Mouse (Mus musculus): Measurements from ENCODE around the gene Endov. TPM values are rescaled to one million over a fixed set of nuclear protein-coding genes. Genes with fewer than 3 reads are reported as not detected.

Gene Endov
- polyA plus RNA-seq, 1 experiment, result 1.2 TPM

GRCm38 (mm10) chr11:119542371-119542770 is 51.2 kb downstream of the Endov start:
- Histone ChIP-seq H3K36me3 (ENCODE audit: control insufficient read depth) (no peaks in the 10 kb centered on the region), H3K4me3 (replicated peaks) (no peak overlapping the region), H3K9me3 (ENCODE audit: control insufficient read depth, low read length) (peaks cover 3% of the 10 kb centered on the region; the same call in 1 of the 2 replicates), H3K4me1 (ENCODE audit: control insufficient read depth) (no peaks in the 10 kb centered on the region), H3K27me3 (ENCODE audit: control insufficient read depth) (peaks cover 65% of the 10 kb centered on the region)
- TF ChIP-seq TAL1 (IDR thresholded peaks at IDR 0.05; ENCODE audit: low read length) (no peak), GATA1 (IDR thresholded peaks at IDR 0.05; ENCODE audit: low read length) (no peak)

- Histone ChIP-seq H3K27me3 (ENCODE audit: control insufficient read depth) (peaks cover 70% of the 10 kb centered on the region), H3K4me1 (ENCODE audit: control insufficient read depth) (no peaks in the 10 kb centered on the region; the same call in 1 of the 2 replicates), H3K4me3 (replicated peaks) (no peak overlapping the region), H3K9me3 (ENCODE audit: control insufficient read depth, low read length) (peaks cover 6% of the 10 kb centered on the region; the same call in 1 of the 2 replicates), H3K36me3 (ENCODE audit: control insufficient read depth) (no peaks in the 10 kb centered on the region)
- TF ChIP-seq GATA1 (IDR thresholded peaks at IDR 0.05; ENCODE audit: low read length), result no peak
- no peak for TF ChIP-seq TAL1 (IDR thresholded peaks at IDR 0.05; ENCODE audit: low read length)
Measured at GRCm38 (mm10) chr11:119542886-119543285, 51.7 kb downstream of the Endov start.

- H3K27me3 ChIP-seq (ENCODE audit: control insufficient read depth), result peaks cover 81% of the 10 kb centered on the region
- no peak for TF ChIP-seq GATA1 (IDR thresholded peaks at IDR 0.05; ENCODE audit: low read length)
- TF ChIP-seq TAL1 (IDR thresholded peaks at IDR 0.05; ENCODE audit: low read length), result no peak
- H3K4me1 ChIP-seq (ENCODE audit: control insufficient read depth), result no peaks in the 10 kb centered on the region; the same call in 1 of the 2 replicates
Measured at GRCm38 (mm10) chr11:119543816-119544517, 52.8 kb downstream of the Endov start.

GRCm38 (mm10) chr11:119544518-119545105 is 53.5 kb downstream of the Endov start:
- Histone ChIP-seq H3K27me3 (ENCODE audit: control insufficient read depth) (peaks cover 88% of the 10 kb centered on the region), H3K4me1 (ENCODE audit: control insufficient read depth) (no peaks in the 10 kb centered on the region; the same call in 1 of the 2 replicates), H3K9me3 (ENCODE audit: control insufficient read depth, low read length) (peaks cover 10% of the 10 kb centered on the region; the same call in 1 of the 2 replicates), H3K36me3 (ENCODE audit: control insufficient read depth) (no peaks in the 10 kb centered on the region), H3K4me3 (replicated peaks) (no peak overlapping the region)
- TF ChIP-seq TAL1 (IDR thresholded peaks at IDR 0.05; ENCODE audit: low read length) (no peak), GATA1 (IDR thresholded peaks at IDR 0.05; ENCODE audit: low read length) (no peak)

More at GRCm38 (mm10) chr11:119543816-119544517, 52.8 kb downstream of the Endov start:
- Histone ChIP-seq H3K36me3 (ENCODE audit: control insufficient read depth) (no peaks in the 10 kb centered on the region), H3K4me3 (replicated peaks) (no peak overlapping the region), H3K9me3 (ENCODE audit: control insufficient read depth, low read length) (peaks cover 6% of the 10 kb centered on the region; the same call in 1 of the 2 replicates)

- TF ChIP-seq TAL1 (IDR thresholded peaks at IDR 0.05; ENCODE audit: low read length) (no peak), GATA1 (IDR thresholded peaks at IDR 0.05; ENCODE audit: low read length) (no peak)
- Histone ChIP-seq H3K4me1 (ENCODE audit: control insufficient read depth) (no peaks in the 10 kb centered on the region; the same call in 1 of the 2 replicates), H3K4me3 (replicated peaks) (no peak overlapping the region), H3K27me3 (ENCODE audit: control insufficient read depth) (peaks cover 91% of the 10 kb centered on the region), H3K9me3 (ENCODE audit: control insufficient read depth, low read length) (peaks cover 10% of the 10 kb centered on the region; the same call in 1 of the 2 replicates), H3K36me3 (ENCODE audit: control insufficient read depth) (no peaks in the 10 kb centered on the region)
Measured at GRCm38 (mm10) chr11:119545281-119545680, 54.1 kb downstream of the Endov start.

- Histone ChIP-seq H3K4me1 (ENCODE audit: control insufficient read depth) (no peaks in the 10 kb centered on the region; the same call in 1 of the 2 replicates), H3K36me3 (ENCODE audit: control insufficient read depth) (no peaks in the 10 kb centered on the region), H3K27me3 (ENCODE audit: control insufficient read depth) (peaks cover 92% of the 10 kb centered on the region), H3K4me3 (replicated peaks) (no peak overlapping the region), H3K9me3 (ENCODE audit: control insufficient read depth, low read length) (peaks cover 10% of the 10 kb centered on the region; the same call in 1 of the 2 replicates)
- TF ChIP-seq TAL1 (IDR thresholded peaks at IDR 0.05; ENCODE audit: low read length), result no peak
- no peak for TF ChIP-seq GATA1 (IDR thresholded peaks at IDR 0.05; ENCODE audit: low read length)
Measured at GRCm38 (mm10) chr11:119545741-119546495, 54.8 kb downstream of the Endov start.

- H3K4me3 ChIP-seq (replicated peaks), result no peak overlapping the region
- TF ChIP-seq GATA1 (IDR thresholded peaks at IDR 0.05; ENCODE audit: low read length) (no peak), TAL1 (IDR thresholded peaks at IDR 0.05; ENCODE audit: low read length) (no peak)
- H3K27me3 ChIP-seq (ENCODE audit: control insufficient read depth), result peaks cover 94% of the 10 kb centered on the region
- no peaks in the 10 kb centered on the region for H3K36me3 ChIP-seq (ENCODE audit: control insufficient read depth)
- peaks cover 10% of the 10 kb centered on the region; the same call in 1 of the 2 replicates for H3K9me3 ChIP-seq (ENCODE audit: control insufficient read depth, low read length)
- H3K4me1 ChIP-seq (ENCODE audit: control insufficient read depth), result no peaks in the 10 kb centered on the region; the same call in 1 of the 2 replicates
Measured at GRCm38 (mm10) chr11:119546496-119547182, 55.5 kb downstream of the Endov start.

- TF ChIP-seq TAL1 (IDR thresholded peaks at IDR 0.05; ENCODE audit: low read length), result no peak
- TF ChIP-seq GATA1 (IDR thresholded peaks at IDR 0.05; ENCODE audit: low read length), result no peak
- H3K4me1 ChIP-seq (ENCODE audit: control insufficient read depth), result no peaks in the 10 kb centered on the region; the same call in 1 of the 2 replicates
- H3K4me3 ChIP-seq (replicated peaks), result peak within 1 kb of the TSS; percentile 9
- H3K9me3 ChIP-seq (ENCODE audit: control insufficient read depth, low read length), result peaks cover 10% of the 10 kb centered on the region; the same call in 1 of the 2 replicates
- peaks cover 95% of the 10 kb centered on the region for H3K27me3 ChIP-seq (ENCODE audit: control insufficient read depth)
- no peaks in the 10 kb centered on the region for H3K36me3 ChIP-seq (ENCODE audit: control insufficient read depth)
Measured at GRCm38 (mm10) chr11:119547183-119547921, 56.2 kb downstream of the Endov start, which contains the start of gene Nptx1. Gene Nptx1 (minus strand): TSS chr11:119547753.
